ENCODE assay signal across 9 mouse cellular contexts in genomic region chr15:79400975-79401365, GRCm38 (mm10). TPM values are rescaled to one million over a fixed set of nuclear protein-coding genes. Genes with fewer than 3 reads are reported as not detected.
DNase-seq lines count a peak whose midpoint lies in the region; ATAC-seq and TF ChIP-seq lines count a peak whose summit lies in the region.
"Had no signal": no experiment of that assay in that cellular context is flagged by ENCODE, and none has a peak within 500 bp of the region (broad histone marks: within the 10 kb centered on the region; RNA-seq: fewer than 3 reads in every experiment).

No protein-coding gene starts in this region.

- peaks cover 20% of the 10 kb centered on the region for H3K4me1 ChIP-seq in cerebellum, adult 2 months (ENCODE audit: control insufficient read depth, insufficient read depth, low read length)
- H3K4me1 ChIP-seq in neural tube, embryonic 11.5 days (ENCODE audit: control insufficient read depth, insufficient read depth, low read length), result peaks cover 25% of the 10 kb centered on the region
- H3K4me1 ChIP-seq in limb, embryonic 12.5 days (replicated peaks), result peaks cover 44% of the 10 kb centered on the region

- H3K9me3 ChIP-seq in neural tube, embryonic 11.5 days (ENCODE audit: control insufficient read depth, low read length), result no peaks in the 10 kb centered on the region
- H3K9me3 ChIP-seq in limb, embryonic 12.5 days, result no peaks in the 10 kb centered on the region

- no peak overlapping the region; the same call in 1 of the 2 replicates for H3K9ac ChIP-seq in neural tube, embryonic 11.5 days (ENCODE audit: low read length)
- H3K9ac ChIP-seq in limb, embryonic 12.5 days (replicated peaks), result peak overlapping the region; percentile 45; the same call in 1 of the 2 replicates

- no peak overlapping the region for H3K4me2 ChIP-seq in neural tube, embryonic 11.5 days (ENCODE audit: low read depth)
- H3K4me2 ChIP-seq in limb, embryonic 12.5 days, result peak overlapping the region; percentile 78

- peak overlapping the region; percentile 6 for H3K4me3 ChIP-seq in cerebellum, adult 2 months (replicated peaks; ENCODE audit: insufficient read depth, low read depth, low read length)
- H3K4me3 ChIP-seq in neural tube, embryonic 11.5 days (ENCODE audit: low read depth, low read length), result no peak overlapping the region
- H3K4me3 ChIP-seq in limb, embryonic 12.5 days (replicated peaks), result no peak overlapping the region

- ATAC-seq in neural tube, embryonic 11.5 days (ENCODE audit: insufficient read depth, low FRiP score, low TSS enrichment), result no peak
- no peak for ATAC-seq in limb, embryonic 12.5 days (ENCODE audit: insufficient number of reproducible peaks, insufficient read depth, low FRiP score, low TSS enrichment, low read depth)
- ATAC-seq in megakaryocyte progenitor cell, adult 5-6 weeks (replicated peaks; ENCODE audit: poor library complexity), result no peak

- no peaks in the 10 kb centered on the region for H3K27me3 ChIP-seq in cerebellum, adult 2 months (ENCODE audit: control insufficient read depth, insufficient read depth, low read length)
- H3K27me3 ChIP-seq in neural tube, embryonic 11.5 days (ENCODE audit: control insufficient read depth, insufficient read depth, low read length), result no peaks in the 10 kb centered on the region
- H3K27me3 ChIP-seq in limb, embryonic 12.5 days, result no peaks in the 10 kb centered on the region

- no peaks in the 10 kb centered on the region for H3K36me3 ChIP-seq in neural tube, embryonic 11.5 days (ENCODE audit: control insufficient read depth, insufficient read depth, low read length)
- H3K36me3 ChIP-seq in limb, embryonic 12.5 days, result peaks cover 21% of the 10 kb centered on the region; the same call in 1 of the 2 replicates

- peak in 1 of 2 experiments; percentile 38 for DNase-seq in cerebellum, adult 2 months
- no peak for DNase-seq in cerebellum, adult 11 months
- DNase-seq in neural tube, embryonic 11.5 days (ENCODE audit: low spot score), result no peak
- DNase-seq in neural tube, embryonic 10.5 days (ENCODE audit: extremely low spot score, low spot score), result no peak
- DNase-seq in frontal cortex, postnatal 14 days (ENCODE audit: low spot score in 2 of 2), result no peak
- no peak for DNase-seq in frontal cortex, adult 2 months (ENCODE audit: extremely low spot score in 1 of 2, low spot score in 1 of 2)
- DNase-seq: kidney, postnatal 10 days had no signal

- 5% methylated on average over 7 of the region's 7 CpGs for WGBS in cerebellum, adult 2 months
- WGBS in neural tube, embryonic 11.5 days, result 68% methylated on average over 7 of the region's 7 CpGs
- WGBS in limb, embryonic 12.5 days, result 57% methylated on average over 7 of the region's 7 CpGs

- no peak for TF ChIP-seq POLR2A in cerebellum, adult 2 months (IDR thresholded peaks at IDR 0.05; ENCODE audit: borderline replicate concordance, insufficient read depth, low read length)

- H3K27ac ChIP-seq in cerebellum, adult 2 months (ENCODE audit: insufficient read depth, low read length), result no peak overlapping the region
- 0 out of 2 replicates have a peak overlapping the region, but pooled peaks have one; percentile 44 for H3K27ac ChIP-seq in neural tube, embryonic 11.5 days (ENCODE audit: low read depth, low read length)
- H3K27ac ChIP-seq in limb, embryonic 12.5 days, result peak overlapping the region; percentile 42; the same call in 1 of the 2 replicates

- TF ChIP-seq CTCF in cerebellum, adult 2 months (IDR thresholded peaks at IDR 0.05; ENCODE audit: borderline replicate concordance, insufficient read depth, low read depth, low read length), result no peak

RNA-seq across cellular contexts. Expression of gene Tmem184b, which starts 2.4 kb away (rescaled TPM):
- polyA plus RNA-seq in cerebellum, adult 2 months (2012; rRNA removed), result 88.5 and 95.4 TPM in 2 replicates
- 51.2 and 52.9 TPM in 2 replicates for polyA plus RNA-seq in neural tube, embryonic 11.5 days (2014; fragmentation: Nextera tagmentation; extraction: Ambion mirVana)
- 54.7 and 63.8 TPM in 2 replicates for polyA plus RNA-seq in limb, embryonic 12.5 days (2016; fragmentation: Nextera tagmentation; extraction: Ambion mirVana)
- total RNA-seq in megakaryocyte progenitor cell, adult 5-6 weeks (2015), result 12.0 and 12.2 TPM in 2 replicates
- 4.0 and 4.3 TPM in 2 replicates for total RNA-seq in megakaryocyte progenitor cell, adult 5-6 weeks (2017)
- polyA plus RNA-seq in frontal cortex, adult 2 months (2012; rRNA removed), result 73.0 and 78.2 TPM in 2 replicates

RNA-seq across cellular contexts. Expression of gene Csnk1e, which starts 54.4 kb away (rescaled TPM):
- polyA plus RNA-seq in cerebellum, adult 2 months (2012; rRNA removed), result 110 and 122 TPM in 2 replicates
- polyA plus RNA-seq in neural tube, embryonic 11.5 days (2014; fragmentation: Nextera tagmentation; extraction: Ambion mirVana), result 192 and 213 TPM in 2 replicates
- 148 and 158 TPM in 2 replicates for polyA plus RNA-seq in limb, embryonic 12.5 days (2016; fragmentation: Nextera tagmentation; extraction: Ambion mirVana)
- total RNA-seq in megakaryocyte progenitor cell, adult 5-6 weeks (2015), result 32.0 and 45.6 TPM in 2 replicates
- total RNA-seq in megakaryocyte progenitor cell, adult 5-6 weeks (2017), result 29.1 and 30.7 TPM in 2 replicates
- 195 and 198 TPM in 2 replicates for polyA plus RNA-seq in frontal cortex, adult 2 months (2012; rRNA removed)

RNA-seq across cellular contexts. Expression of gene Maff, which starts 54.5 kb away (rescaled TPM):
- 0.78 and 0.80 TPM in 2 replicates for polyA plus RNA-seq in cerebellum, adult 2 months (2012; rRNA removed)
- 1.2 and 2.9 TPM in 2 replicates for polyA plus RNA-seq in neural tube, embryonic 11.5 days (2014; fragmentation: Nextera tagmentation; extraction: Ambion mirVana)
- 1.5 and 2.0 TPM in 2 replicates for polyA plus RNA-seq in limb, embryonic 12.5 days (2016; fragmentation: Nextera tagmentation; extraction: Ambion mirVana)
- 3.2 and 3.9 TPM in 2 replicates for total RNA-seq in megakaryocyte progenitor cell, adult 5-6 weeks (2015)
- total RNA-seq in megakaryocyte progenitor cell, adult 5-6 weeks (2017), result 1.5 and 1.7 TPM in 2 replicates
- 0.62 and 1.1 TPM in 2 replicates for polyA plus RNA-seq in frontal cortex, adult 2 months (2012; rRNA removed)
